Mouse (Mus musculus) B cell, adult 62 days (primary cell): ENCODE data around the gene Zfp57. TPM values are rescaled to one million over a fixed set of nuclear protein-coding genes. Genes with fewer than 3 reads are reported as not detected.

Source experiments
- total RNA-seq: library from RNA; stranded (reverse); gene quantifications from 4 replicates; pipeline ENCODE4 v1.2.4, GENCODE M21; 2023

Zfp57 gene
- not detected in 4 replicates for total RNA-seq

GRCm38 (mm10) chr17:37000863-37001262 is at the start of gene Zfp57:
TSS of gene Zfp57 (plus strand) at chr17:37001163.

GRCm38 (mm10) chr17:36957999-36958743 is 42.8 kb upstream of the Zfp57 start, which contains the start of the genes Znrd1 and Znrd1as:
TSS of gene Znrd1 (minus strand) at chr17:36958559.
TSS of gene Znrd1as (plus strand) at chr17:36958592.

GRCm38 (mm10) chr17:36981221-36981813 is 19.6 kb upstream of the Zfp57 start, which contains the start of gene 2410137M14Rik:
TSS of gene 2410137M14Rik (minus strand) at chr17:36981237.

GRCm38 (mm10) chr17:36989437-36989836 is 11.5 kb upstream of the Zfp57 start, which contains the start of gene H2-M5:
TSS of gene H2-M5 (minus strand) at chr17:36989537.

GRCm38 (mm10) chr17:37022628-37023576 is 21.9 kb downstream of the Zfp57 start, which contains the start of gene Mog:
TSS of gene Mog (minus strand) at chr17:37023398.

GRCm38 (mm10) chr17:37045611-37046311 is 44.8 kb downstream of the Zfp57 start, which contains the start of gene Gabbr1:
TSS of gene Gabbr1 (plus strand) at chr17:37045966.

Other genes with a start within 250 kb of the Zfp57 start
- gene H2-M10.5, start 228.3 kb upstream of the Zfp57 start, total RNA-seq, result not detected in 4 replicates
- gene H2-M10.6, start 189.0 kb upstream of the Zfp57 start, total RNA-seq, result not detected in 4 replicates
- gene Trim26, start 164.0 kb upstream of the Zfp57 start, total RNA-seq, result 179 to 202 TPM (median 188 TPM) in 4 replicates
- not detected in 4 replicates for gene Trim15, start 134.0 kb upstream of the Zfp57 start, total RNA-seq
- gene Trim10, start 131.6 kb upstream of the Zfp57 start, total RNA-seq, result 0.25 to 0.35 TPM in 2 of 4 replicates, not detected in the others
- not detected in 4 replicates for gene Trim40, start 111.0 kb upstream of the Zfp57 start, total RNA-seq
- gene Trim31, start 103.0 kb upstream of the Zfp57 start, total RNA-seq, result not detected in 4 replicates
- not detected in 4 replicates for gene Rnf39, start 58.2 kb upstream of the Zfp57 start, total RNA-seq
- 96.5 to 112 TPM (median 98.9 TPM) in 4 replicates for gene Ppp1r11, start 49.4 kb upstream of the Zfp57 start, total RNA-seq
- 74.9 to 82.2 TPM (median 80.0 TPM) in 4 replicates for gene Znrd1, start 42.6 kb upstream of the Zfp57 start, total RNA-seq
- 1.0 to 2.7 TPM (median 1.3 TPM) in 4 replicates for gene Znrd1as, start 42.6 kb upstream of the Zfp57 start, total RNA-seq
- not detected in 4 replicates for gene 2410137M14Rik, start 19.9 kb upstream of the Zfp57 start, total RNA-seq
- gene H2-M5, start 11.6 kb upstream of the Zfp57 start, total RNA-seq, result not detected in 4 replicates
- not detected in 4 replicates for gene Mog, start 22.2 kb downstream of the Zfp57 start, total RNA-seq
- gene Gabbr1, start 44.8 kb downstream of the Zfp57 start, total RNA-seq, result 63.3 to 72.7 TPM (median 66.7 TPM) in 4 replicates
- gene Olfr90, start 87.3 kb downstream of the Zfp57 start, total RNA-seq, result 0.21 TPM in 1 of 4 replicates, not detected in the others
- gene Olfr91, start 97.1 kb downstream of the Zfp57 start, total RNA-seq, result not detected in 4 replicates
- not detected in 4 replicates for gene Olfr92, start 118.9 kb downstream of the Zfp57 start, total RNA-seq
- gene Olfr93, start 160.3 kb downstream of the Zfp57 start, total RNA-seq, result not detected in 4 replicates
- 0.89 TPM in 1 of 4 replicates, not detected in the others for gene Ubd, start 192.7 kb downstream of the Zfp57 start, total RNA-seq
- gene Olfr94, start 199.8 kb downstream of the Zfp57 start, total RNA-seq, result not detected in 4 replicates
- not detected in 4 replicates for gene Olfr95, start 212.0 kb downstream of the Zfp57 start, total RNA-seq
- not detected in 4 replicates for gene Olfr96, start 219.0 kb downstream of the Zfp57 start, total RNA-seq
- not detected in 4 replicates for gene Olfr97, start 236.2 kb downstream of the Zfp57 start, total RNA-seq